Mouse (Mus musculus) hindbrain, postnatal 0 days (tissue): ENCODE measurements at regions not wholly inside any gene's neighbourhood (a gene's known extent, or its start where the extent isn't known, plus 50 kb on each side); places are given as distances from the start of the nearest gene placed in this dataset.
A peak's percentile ranks its signal among the peaks of the same experiment; 100 is the strongest.

ENCODE experiments used
- ATAC-seq: fragments of 200-750 bp; cut with Nextera tagmentation; 2 replicates; pipeline ENCODE4 v1.8.0; 2017; ENCODE audit warnings: mild to moderate bottlenecking, moderate TSS enrichment, moderate library complexity
- DNase-seq: peaks from one replicate; pipeline ENCODE4 v3.0.0-alpha.2; 2015; ENCODE audit warnings: low spot score
- H3K27ac ChIP-seq: fragments of 300-500 bp; sonication (generic); 2 replicates; pipeline ENCODE4 v1.5.1; 2014; ENCODE audit warnings: mild to moderate bottlenecking
- H3K27me3 ChIP-seq: fragments of 300-500 bp; sonication (generic); 2 replicates; pipeline ENCODE4 v1.6.1; 2014; ENCODE audit warnings: low read length, mixed read lengths; ENCODE audit not compliant: insufficient read depth
- H3K36me3 ChIP-seq: fragments of 300-500 bp; sonication (generic); 2 replicates; pipeline ENCODE4 v1.6.1; 2014; ENCODE audit warnings: low read length, mixed read lengths; ENCODE audit not compliant: insufficient read depth
- H3K4me1 ChIP-seq: fragments of 300-500 bp; sonication (generic); 2 replicates; pipeline ENCODE4 v1.6.1; 2014; ENCODE audit warnings: antibody characterized with exemption, low read length, mixed read lengths; ENCODE audit not compliant: insufficient read depth
- H3K4me2 ChIP-seq: fragments of 300-500 bp; sonication (generic); 2 replicates; pipeline ENCODE4 v1.6.1; 2014; ENCODE audit warnings: low read depth, mild to moderate bottlenecking, low read length, moderate library complexity, mixed read lengths
- H3K4me3 ChIP-seq: fragments of 300-500 bp; sonication (generic); 2 replicates; pipeline ENCODE4 v1.5.1; 2014; ENCODE audit warnings: low read length
- H3K9ac ChIP-seq: fragments of 300-500 bp; sonication (generic); replicated peaks from 2 replicates; pipeline ENCODE4 v1.6.1; 2014; ENCODE audit warnings: mild to moderate bottlenecking, low read length, moderate library complexity, mixed read lengths
- H3K9me3 ChIP-seq: fragments of 300-500 bp; sonication (generic); 2 replicates; pipeline ENCODE4 v1.6.1; 2016; ENCODE audit warnings: low read length, mixed read lengths
- CTCF ChIP-seq: IDR thresholded peaks from 2 replicates; pipeline ENCODE4 v1.5.1; 2016; ENCODE audit warnings: antibody characterized with exemption, control low read depth, low read depth
- WGBS: fragments of 180-500 bp; shearing (Covaris S2); extraction: QIAGEN DNeasy Blood & Tissue Kit; methylation state at CpG from one replicate; pipeline ENCODE4 v1.1.7; 2014; 5-methylcytosine and 5-hydroxymethylcytosine counted together

GRCm38 (mm10) chr2:79138368-79139109 is 116.7 kb upstream of the Itga4 start:
- no peaks in the 10 kb centered on the region for H3K4me1 ChIP-seq
- DNase-seq (no peak), ATAC-seq (no peak)
- H3K4me3 ChIP-seq = no peak overlapping the region
- H3K36me3 ChIP-seq = no peaks in the 10 kb centered on the region
- H3K27ac ChIP-seq = no peak overlapping the region
- TF ChIP-seq CTCF = no peak
- H3K9ac ChIP-seq = no peak overlapping the region
- H3K4me2 ChIP-seq = no peak overlapping the region
- WGBS = 89% methylated on average over 8 of the region's 8 CpGs
- no peaks in the 10 kb centered on the region for H3K9me3 ChIP-seq
- no peaks in the 10 kb centered on the region for H3K27me3 ChIP-seq

- Histone ChIP-seq H3K9me3 (no peaks in the 10 kb centered on the region), H3K4me1 (no peaks in the 10 kb centered on the region), H3K4me3 (no peak overlapping the region), H3K4me2 (no peak overlapping the region), H3K27me3 (no peaks in the 10 kb centered on the region), H3K36me3 (no peaks in the 10 kb centered on the region), H3K27ac (no peak overlapping the region), H3K9ac (no peak overlapping the region)
- 69% methylated on average over 7 of the region's 7 CpGs for WGBS
- no peak for TF ChIP-seq CTCF
- ATAC-seq (no peak), DNase-seq (no peak)
Measured at GRCm38 (mm10) chr2:79141961-79142360, 113.3 kb upstream of the Itga4 start.

- TF ChIP-seq CTCF = no peak
- Histone ChIP-seq H3K9ac (no peak overlapping the region), H3K9me3 (no peaks in the 10 kb centered on the region), H3K27ac (no peak overlapping the region), H3K27me3 (no peaks in the 10 kb centered on the region), H3K4me2 (no peak overlapping the region), H3K36me3 (no peaks in the 10 kb centered on the region), H3K4me3 (no peak overlapping the region), H3K4me1 (no peaks in the 10 kb centered on the region)
- no peak for ATAC-seq
- 86% methylated on average over 3 of the region's 3 CpGs for WGBS
- DNase-seq = no peak
Measured at GRCm38 (mm10) chr2:79143196-79143595, 112.0 kb upstream of the Itga4 start.

GRCm38 (mm10) chr2:79145897-79146296 is 109.3 kb upstream of the Itga4 start:
- no peak overlapping the region for H3K27ac ChIP-seq
- no peak for TF ChIP-seq CTCF
- no peak overlapping the region for H3K9ac ChIP-seq
- ATAC-seq (no peak), DNase-seq (no peak)
- no peak overlapping the region for H3K4me3 ChIP-seq
- H3K27me3 ChIP-seq = no peaks in the 10 kb centered on the region
- WGBS = 76% methylated on average over 1 of the region's 1 CpGs
- no peak overlapping the region for H3K4me2 ChIP-seq
- no peaks in the 10 kb centered on the region for H3K4me1 ChIP-seq
- H3K9me3 ChIP-seq = no peaks in the 10 kb centered on the region
- no peaks in the 10 kb centered on the region for H3K36me3 ChIP-seq

- Histone ChIP-seq H3K4me1 (no peaks in the 10 kb centered on the region), H3K9ac (no peak overlapping the region), H3K27ac (no peak overlapping the region), H3K4me2 (no peak overlapping the region), H3K4me3 (no peak overlapping the region), H3K9me3 (no peaks in the 10 kb centered on the region), H3K27me3 (no peaks in the 10 kb centered on the region), H3K36me3 (no peaks in the 10 kb centered on the region)
- WGBS = 86% methylated on average over 4 of the region's 4 CpGs
- DNase-seq = no peak
- no peak for TF ChIP-seq CTCF
- ATAC-seq = no peak
Measured at GRCm38 (mm10) chr2:79146563-79146962, 108.7 kb upstream of the Itga4 start.

- peak; percentile 40 for DNase-seq
- no peaks in the 10 kb centered on the region for H3K9me3 ChIP-seq
- H3K4me1 ChIP-seq = no peaks in the 10 kb centered on the region
- TF ChIP-seq CTCF = no peak
- H3K36me3 ChIP-seq = no peaks in the 10 kb centered on the region
- WGBS = 71% methylated on average over 3 of the region's 3 CpGs
- no peaks in the 10 kb centered on the region for H3K27me3 ChIP-seq
- no peak overlapping the region for H3K27ac ChIP-seq
- no peak overlapping the region for H3K4me2 ChIP-seq
- no peak overlapping the region for H3K4me3 ChIP-seq
- no peak for ATAC-seq
- H3K9ac ChIP-seq = no peak overlapping the region
Measured at GRCm38 (mm10) chr2:79149012-79149698, 106.1 kb upstream of the Itga4 start.

- Histone ChIP-seq H3K36me3 (no peaks in the 10 kb centered on the region), H3K4me1 (no peaks in the 10 kb centered on the region), H3K4me3 (no peak overlapping the region), H3K4me2 (no peak overlapping the region), H3K27ac (no peak overlapping the region), H3K9ac (no peak overlapping the region), H3K9me3 (no peaks in the 10 kb centered on the region), H3K27me3 (no peaks in the 10 kb centered on the region)
- WGBS = 85% methylated on average over 4 of the region's 4 CpGs
- DNase-seq = no peak
- no peak for TF ChIP-seq CTCF
- no peak for ATAC-seq
Measured at GRCm38 (mm10) chr2:79151610-79152009, 103.6 kb upstream of the Itga4 start.
